Mouse (Mus musculus) stomach, embryonic 16.5 days (tissue): Measurements from ENCODE around the gene Gpr156. TPM values are rescaled to one million over a fixed set of nuclear protein-coding genes. Genes with fewer than 3 reads are reported as not detected.
A peak's percentile ranks its signal among the peaks of the same experiment; 100 is the strongest.

Source experiments
- ATAC-seq: fragments of 200-750 bp; cut with Nextera tagmentation; 2 replicates; pipeline ENCODE4 v1.8.0; 2017; ENCODE audit warnings: moderate number of reproducible peaks, moderate TSS enrichment; ENCODE audit not compliant: insufficient read depth, low FRiP score
- H3K27ac ChIP-seq: fragments of 300-500 bp; sonication (generic); 2 replicates; pipeline ENCODE4 v1.5.1; 2014; ENCODE audit warnings: low read length
- H3K27me3 ChIP-seq: fragments of 300-500 bp; sonication (generic); 2 replicates; pipeline ENCODE4 v1.6.1; 2014; ENCODE audit warnings: low read length, control low read depth, mixed read lengths; ENCODE audit not compliant: control insufficient read depth, insufficient read depth
- H3K36me3 ChIP-seq: fragments of 300-500 bp; sonication (generic); 2 replicates; pipeline ENCODE4 v1.6.1; 2014; ENCODE audit warnings: low read length; ENCODE audit not compliant: control insufficient read depth, insufficient read depth
- H3K4me1 ChIP-seq: fragments of 300-500 bp; sonication (generic); 2 replicates; pipeline ENCODE4 v1.6.1; 2014; ENCODE audit warnings: low read length, control low read depth, mixed read lengths; ENCODE audit not compliant: control insufficient read depth, insufficient read depth
- H3K4me2 ChIP-seq: fragments of 300-500 bp; sonication (generic); 2 replicates; pipeline ENCODE4 v1.6.1; 2014; ENCODE audit warnings: low read depth, low read length, mixed read lengths
- H3K4me3 ChIP-seq: fragments of 300-500 bp; sonication (generic); replicated peaks from 2 replicates; pipeline ENCODE4 v1.5.1; 2014; ENCODE audit warnings: mild to moderate bottlenecking, low read length
- H3K9ac ChIP-seq: fragments of 300-500 bp; sonication (generic); 2 replicates; pipeline ENCODE4 v1.6.1; 2014; ENCODE audit warnings: low read length
- H3K9me3 ChIP-seq: fragments of 300-500 bp; sonication (generic); replicated peaks from 2 replicates; pipeline ENCODE4 v1.6.1; 2016; ENCODE audit warnings: low read length, control low read depth; ENCODE audit not compliant: control insufficient read depth
- WGBS: fragments of 180-500 bp; shearing (Covaris S2); extraction: QIAGEN DNeasy Blood & Tissue Kit; methylation state at CpG from one replicate; pipeline ENCODE4 v1.1.7; 2014; 5-methylcytosine and 5-hydroxymethylcytosine counted together
- polyA plus RNA-seq: library from polyadenylated mRNA; unstranded; fragments of >200 nt; fragmentation: Nextera tagmentation; extraction: Ambion mirVana; gene quantifications from 2 replicates; pipeline ENCODE4 v1.2.1, GENCODE M21; 2015

The Gpr156 gene
- polyA plus RNA-seq, 1 experiment from 2014 or later, result 0.05 TPM

DNA sequence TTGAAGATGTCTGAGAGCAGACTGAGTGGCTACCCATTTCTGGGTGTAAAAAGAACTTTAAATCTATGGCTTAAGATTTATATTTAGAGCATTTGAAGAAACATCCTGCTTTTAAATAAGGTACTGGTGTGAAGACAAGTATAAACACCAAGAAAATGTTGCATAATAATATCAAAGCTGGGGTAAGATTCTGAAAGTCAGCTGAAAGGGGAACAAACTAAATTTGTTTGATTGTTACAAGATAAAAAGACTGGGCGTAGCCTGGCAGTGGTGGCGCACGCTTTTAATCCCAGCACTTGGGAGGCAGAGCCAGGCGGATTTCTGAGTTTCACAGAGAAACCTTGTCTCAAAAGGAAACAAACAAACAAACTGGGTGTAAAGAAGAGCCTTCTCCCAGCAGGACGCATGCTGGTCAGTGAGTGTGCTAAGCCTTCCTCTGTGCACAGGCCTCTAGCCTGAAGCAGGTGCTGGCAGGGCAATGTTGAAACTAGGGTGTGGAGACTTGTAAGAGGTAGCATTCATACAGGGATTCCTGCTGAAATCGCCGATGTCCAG, 37.3 kb upstream of the Gpr156 start:
- Histone ChIP-seq H3K9me3 (no peaks in the 10 kb centered on the region), H3K9ac (no peak overlapping the region), H3K27ac (no peak overlapping the region), H3K27me3 (no peaks in the 10 kb centered on the region), H3K36me3 (peaks cover 20% of the 10 kb centered on the region), H3K4me3 (no peak overlapping the region), H3K4me2 (no peak overlapping the region), H3K4me1 (no peaks in the 10 kb centered on the region)
- 87% methylated on average over 7 of the region's 7 CpGs for WGBS
- ATAC-seq, result no peak

DNA sequence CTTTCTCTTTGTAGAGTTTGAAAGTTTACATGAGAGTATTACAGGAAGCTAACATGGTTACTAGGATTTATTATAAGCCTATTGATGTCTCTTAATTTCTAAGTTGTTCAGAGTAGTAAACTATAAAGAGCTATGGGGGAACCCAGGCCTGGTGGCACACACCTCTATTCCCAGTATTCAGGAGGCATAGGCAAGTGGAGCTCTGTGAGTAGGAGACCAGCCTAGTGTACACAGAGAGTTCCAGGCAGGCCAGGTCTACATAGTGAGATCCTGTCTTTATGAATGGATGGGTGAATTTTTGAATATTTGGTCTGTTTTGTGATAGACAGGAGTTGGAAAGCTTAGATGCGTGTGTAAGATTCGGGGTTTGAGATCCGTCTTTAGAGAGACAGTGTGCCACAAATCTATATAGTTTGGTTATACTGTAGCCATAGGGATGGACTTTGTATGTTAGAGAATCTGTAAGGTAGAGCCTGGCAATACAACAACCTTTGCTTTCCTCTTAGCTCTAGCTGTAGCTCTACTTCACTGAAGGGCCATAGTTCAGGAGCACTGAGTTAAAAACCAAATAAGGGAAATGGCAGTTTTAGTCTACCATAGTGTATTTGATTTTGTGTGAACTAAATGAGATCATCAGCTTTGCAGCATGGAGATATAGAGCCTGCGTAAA, 36.4 kb upstream of the Gpr156 start:
- no peak overlapping the region for H3K4me2 ChIP-seq
- H3K9ac ChIP-seq, result no peak overlapping the region
- no peaks in the 10 kb centered on the region for H3K27me3 ChIP-seq
- peaks cover 23% of the 10 kb centered on the region for H3K36me3 ChIP-seq
- H3K4me1 ChIP-seq, result no peaks in the 10 kb centered on the region
- H3K9me3 ChIP-seq, result no peaks in the 10 kb centered on the region
- H3K27ac ChIP-seq, result no peak overlapping the region
- no peak for ATAC-seq
- no peak overlapping the region for H3K4me3 ChIP-seq
- WGBS, result 92% methylated on average over 4 of the region's 4 CpGs

GRCm38 (mm10) chr16:37881168-37881567, 35.1 kb upstream of the Gpr156 start:
- Histone ChIP-seq H3K36me3 (peaks cover 23% of the 10 kb centered on the region), H3K9ac (no peak overlapping the region), H3K4me3 (no peak overlapping the region), H3K9me3 (no peaks in the 10 kb centered on the region), H3K27me3 (no peaks in the 10 kb centered on the region), H3K27ac (no peak overlapping the region), H3K4me1 (no peaks in the 10 kb centered on the region), H3K4me2 (no peak overlapping the region)
- 76% methylated on average over 2 of the region's 2 CpGs for WGBS
- ATAC-seq, result no peak

- no peak overlapping the region for H3K4me2 ChIP-seq
- H3K27ac ChIP-seq, result no peak overlapping the region
- no peak overlapping the region for H3K9ac ChIP-seq
- no peaks in the 10 kb centered on the region for H3K27me3 ChIP-seq
- H3K4me1 ChIP-seq, result peaks cover 6% of the 10 kb centered on the region; the same call in 1 of the 2 replicates
- 82% methylated on average over 3 of the region's 3 CpGs for WGBS
- H3K4me3 ChIP-seq, result no peak overlapping the region
- no peaks in the 10 kb centered on the region for H3K9me3 ChIP-seq
- no peak for ATAC-seq
- H3K36me3 ChIP-seq, result peaks cover 3% of the 10 kb centered on the region; the same call in 1 of the 2 replicates
Observed at GRCm38 (mm10) chr16:37888986-37889385, 27.3 kb upstream of the Gpr156 start.

DNA sequence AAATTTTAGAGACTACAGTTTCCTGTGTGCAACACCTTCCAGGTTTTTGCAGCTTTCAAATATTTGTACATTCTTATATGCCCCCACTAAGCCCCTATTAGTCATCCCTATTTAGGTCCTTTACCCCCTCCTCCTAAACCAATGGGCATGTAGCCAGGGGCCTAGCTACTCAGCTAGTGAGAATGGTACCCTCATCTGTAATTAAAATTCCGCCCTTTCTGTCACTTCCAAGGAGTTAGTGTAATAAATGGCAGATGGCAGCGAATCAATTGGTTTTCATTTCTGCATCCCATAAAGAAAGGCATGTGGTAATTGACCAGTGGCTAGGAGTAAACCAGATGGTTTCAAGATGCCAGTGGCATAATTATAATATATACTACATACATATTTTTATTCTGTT, 23.6 kb upstream of the Gpr156 start:
- no peaks in the 10 kb centered on the region for H3K36me3 ChIP-seq
- H3K27me3 ChIP-seq, result no peaks in the 10 kb centered on the region
- no peak overlapping the region for H3K9ac ChIP-seq
- no peak overlapping the region for H3K4me3 ChIP-seq
- no peak for ATAC-seq
- H3K4me2 ChIP-seq, result no peak overlapping the region
- no peak overlapping the region for H3K27ac ChIP-seq
- H3K4me1 ChIP-seq, result peaks cover 6% of the 10 kb centered on the region; the same call in 1 of the 2 replicates
- H3K9me3 ChIP-seq, result no peaks in the 10 kb centered on the region
- WGBS, result 55% methylated on average over 2 of the region's 2 CpGs

DNA sequence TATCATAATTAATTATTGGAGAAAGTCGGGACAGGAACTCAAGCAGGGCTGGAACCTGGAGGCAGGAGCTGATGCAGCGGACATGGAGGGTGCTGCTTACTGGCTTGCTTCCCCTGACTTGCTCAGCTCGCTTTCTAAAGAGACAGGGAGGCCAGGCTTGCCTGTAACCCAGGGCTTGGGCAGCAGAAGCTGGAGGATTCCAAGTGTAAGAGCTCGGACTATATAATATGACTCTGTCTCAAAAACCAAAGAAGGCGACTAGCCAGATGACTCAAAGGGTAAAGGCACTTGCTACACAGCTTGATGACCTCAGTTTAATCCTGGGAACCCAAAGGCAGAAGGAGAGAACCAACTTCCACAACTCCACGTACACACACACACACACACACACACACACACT, 22.9 kb upstream of the Gpr156 start:
- ATAC-seq, result no peak

GRCm38 (mm10) chr16:37893942-37894341, 22.4 kb upstream of the Gpr156 start:
- WGBS, result 73% methylated on average over 2 of the region's 2 CpGs
- no peak overlapping the region for H3K4me3 ChIP-seq
- no peaks in the 10 kb centered on the region for H3K27me3 ChIP-seq
- no peaks in the 10 kb centered on the region for H3K36me3 ChIP-seq
- no peak overlapping the region for H3K27ac ChIP-seq
- H3K4me2 ChIP-seq, result no peak overlapping the region
- H3K9me3 ChIP-seq, result no peaks in the 10 kb centered on the region
- H3K4me1 ChIP-seq, result peaks cover 6% of the 10 kb centered on the region; the same call in 1 of the 2 replicates
- peak; percentile 53; the same call in 1 of the 2 replicates for ATAC-seq
- H3K9ac ChIP-seq, result no peak overlapping the region

More for the DNA sequence above, 22.9 kb upstream of the Gpr156 start:
- H3K4me2 ChIP-seq, result no peak overlapping the region
- H3K9ac ChIP-seq, result no peak overlapping the region
- WGBS, result 48% methylated on average over 6 of the region's 6 CpGs
- H3K9me3 ChIP-seq, result no peaks in the 10 kb centered on the region
- H3K4me1 ChIP-seq, result peaks cover 6% of the 10 kb centered on the region; the same call in 1 of the 2 replicates
- H3K27me3 ChIP-seq, result no peaks in the 10 kb centered on the region
- peak overlapping the region; percentile 27; the same call in 1 of the 2 replicates for H3K27ac ChIP-seq
- no peak overlapping the region for H3K4me3 ChIP-seq
- H3K36me3 ChIP-seq, result no peaks in the 10 kb centered on the region

DNA sequence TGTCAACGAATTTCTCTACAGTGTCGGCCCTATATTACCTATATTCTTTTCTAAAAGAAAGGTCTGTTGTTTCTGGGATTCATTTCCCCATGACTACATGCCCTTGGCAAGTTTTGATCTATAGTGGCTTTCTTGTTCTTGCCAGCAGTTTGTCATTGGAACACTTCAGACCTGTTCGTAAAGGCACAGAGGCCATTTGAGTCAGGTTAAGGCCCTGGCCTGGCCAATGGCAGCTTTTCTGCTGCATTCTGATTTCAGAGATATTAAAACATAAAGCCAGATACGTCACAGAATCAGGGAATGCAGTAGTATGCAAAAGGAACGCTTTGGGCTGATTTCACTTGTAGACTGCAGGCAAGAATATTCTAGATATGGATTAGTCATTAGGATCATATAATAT, 17.5 kb upstream of the Gpr156 start:
- Histone ChIP-seq H3K9me3 (no peaks in the 10 kb centered on the region), H3K9ac (no peak overlapping the region), H3K27me3 (no peaks in the 10 kb centered on the region), H3K4me2 (no peak overlapping the region), H3K4me3 (no peak overlapping the region), H3K36me3 (no peaks in the 10 kb centered on the region), H3K27ac (no peak overlapping the region), H3K4me1 (peaks cover 3% of the 10 kb centered on the region; the same call in 1 of the 2 replicates)
- WGBS, result 76% methylated on average over 5 of the region's 5 CpGs
- ATAC-seq, result no peak

DNA sequence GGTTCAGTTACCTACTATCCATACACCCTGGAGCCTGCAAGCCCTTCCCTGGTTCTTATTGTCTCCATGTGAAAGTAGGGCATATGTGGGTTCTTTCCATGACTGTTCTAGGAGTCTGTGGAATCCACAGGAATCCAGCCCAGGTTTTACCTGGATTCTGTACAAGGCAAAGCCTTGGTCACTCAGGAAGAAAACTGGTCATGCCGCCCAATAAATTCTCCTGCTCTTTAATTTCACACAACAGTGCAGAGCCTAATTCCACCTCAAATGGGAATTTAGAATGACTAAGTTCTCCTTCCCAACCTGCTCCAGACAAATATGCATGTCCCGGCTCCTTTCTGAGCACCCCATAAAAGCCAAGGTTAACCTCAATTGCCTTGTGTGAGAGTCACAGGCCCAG, 16.9 kb upstream of the Gpr156 start:
- no peaks in the 10 kb centered on the region for H3K36me3 ChIP-seq
- no peaks in the 10 kb centered on the region for H3K9me3 ChIP-seq
- H3K4me1 ChIP-seq, result peaks cover 3% of the 10 kb centered on the region; the same call in 1 of the 2 replicates
- no peak overlapping the region for H3K9ac ChIP-seq
- WGBS, result 41% methylated on average over 2 of the region's 2 CpGs
- no peak overlapping the region for H3K4me2 ChIP-seq
- H3K27ac ChIP-seq, result no peak overlapping the region
- no peaks in the 10 kb centered on the region for H3K27me3 ChIP-seq
- no peak for ATAC-seq
- no peak overlapping the region for H3K4me3 ChIP-seq
